Mouse (Mus musculus): ENCODE data around the gene Dynlrb2. TPM values are rescaled to one million over a fixed set of nuclear protein-coding genes. Genes with fewer than 3 reads are reported as not detected.

Dynlrb2 gene
- total RNA-seq (2015; ENCODE audit: low replicate concordance), result not detected in 2 replicates
- total RNA-seq (2017; ENCODE audit: low replicate concordance), result not detected in 2 replicates

DNA sequence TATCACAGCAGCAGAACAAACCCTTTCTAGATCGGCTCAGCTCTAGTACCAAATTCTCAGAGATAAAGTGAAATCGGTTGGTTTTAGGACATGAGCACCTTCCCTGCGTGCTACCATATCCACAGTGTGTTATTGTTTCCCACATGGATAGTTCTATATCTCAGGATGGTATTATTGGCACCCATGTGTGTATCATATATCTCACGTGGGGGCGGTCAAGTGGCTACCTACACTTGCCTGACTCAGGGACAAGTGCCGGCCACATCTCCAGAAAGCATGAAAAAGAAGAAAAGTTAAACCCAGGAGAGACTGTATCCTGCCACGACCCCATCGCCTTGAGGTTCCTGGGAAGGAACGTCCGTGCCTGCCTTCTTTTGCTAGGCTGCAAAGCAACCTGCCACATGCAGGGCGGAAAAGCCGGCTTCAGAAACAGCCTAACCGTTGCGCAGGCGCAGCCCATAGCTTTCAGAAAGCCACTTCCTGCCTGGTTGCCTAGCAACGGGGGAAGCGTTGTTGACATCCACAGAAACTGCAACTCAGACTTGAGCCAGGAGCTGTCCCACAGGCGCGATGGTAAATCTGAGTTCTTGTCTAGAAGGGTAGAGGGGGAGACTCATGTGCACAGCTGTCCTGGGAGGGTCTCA is at the start of gene Dynlrb2:
TSS of gene Dynlrb2 (plus strand) at position 498 of the 644 bp plus-strand sequence.
- ATAC-seq (replicated peaks; ENCODE audit: low FRiP score, poor library complexity, severe bottlenecking), result no peak

DNA sequence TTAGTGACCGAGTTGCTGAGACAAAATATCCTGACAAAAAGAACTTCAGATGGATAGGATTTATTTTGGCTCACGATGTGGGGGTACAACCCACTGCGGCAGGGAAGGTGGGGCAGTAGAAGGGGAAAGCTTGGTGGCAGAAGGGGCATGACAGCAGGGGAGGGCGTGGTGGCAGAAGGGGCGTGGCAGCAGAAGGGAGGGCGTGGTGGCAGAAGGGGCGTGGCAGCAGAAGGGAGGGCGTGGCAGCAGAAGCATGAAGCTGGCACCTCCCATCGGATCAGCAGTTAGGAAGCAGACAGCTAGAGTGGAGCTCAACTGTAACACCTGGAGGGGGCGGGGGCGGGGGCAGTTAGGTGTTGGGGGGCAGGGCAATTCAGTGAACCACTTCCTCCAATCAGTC is 46.2 kb upstream of the Dynlrb2 start:
- no peak for ATAC-seq (replicated peaks; ENCODE audit: low FRiP score, poor library complexity, severe bottlenecking)

DNA sequence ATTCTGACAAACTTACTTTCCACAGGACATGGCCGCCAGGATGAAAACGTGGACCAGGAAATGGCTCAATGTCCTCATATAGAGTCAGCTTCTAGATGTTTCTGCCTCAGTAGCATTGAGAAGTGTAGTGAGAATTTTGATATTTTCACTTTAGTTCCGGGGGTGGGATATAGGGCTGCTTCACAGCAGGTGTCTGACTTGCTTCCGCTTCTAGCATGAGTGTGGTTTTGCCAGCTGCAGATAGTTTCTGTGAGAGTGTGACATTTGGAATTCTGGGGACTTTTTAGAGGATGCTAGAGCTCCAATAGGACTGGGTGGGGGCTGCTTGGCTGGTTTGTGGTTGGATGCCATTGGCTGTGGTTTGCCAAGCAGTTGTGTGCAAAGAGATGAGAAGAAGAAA is 43.3 kb upstream of the Dynlrb2 start:
- ATAC-seq (replicated peaks; ENCODE audit: low FRiP score, poor library complexity, severe bottlenecking), result no peak

DNA sequence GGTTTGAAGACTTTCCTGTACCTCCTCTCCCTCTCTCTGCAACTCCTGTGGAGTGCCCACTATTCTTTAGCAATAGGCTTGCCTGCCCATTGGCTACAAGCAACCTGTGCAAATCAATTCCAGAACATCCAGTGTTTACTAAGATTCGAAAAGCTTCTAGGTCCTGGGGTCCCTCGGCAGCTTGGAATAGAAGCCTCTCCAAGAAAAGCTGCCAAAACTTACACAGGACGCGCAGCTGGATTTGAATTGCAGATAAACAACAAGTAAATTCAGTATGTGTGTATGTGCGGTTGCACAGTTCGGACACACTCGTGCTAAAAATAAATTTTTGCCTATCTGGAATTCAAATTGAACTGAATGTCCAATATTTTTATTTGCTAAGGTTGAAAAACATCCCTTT is 38.2 kb upstream of the Dynlrb2 start:
- ATAC-seq (replicated peaks; ENCODE audit: low FRiP score, poor library complexity, severe bottlenecking), result no peak

DNA sequence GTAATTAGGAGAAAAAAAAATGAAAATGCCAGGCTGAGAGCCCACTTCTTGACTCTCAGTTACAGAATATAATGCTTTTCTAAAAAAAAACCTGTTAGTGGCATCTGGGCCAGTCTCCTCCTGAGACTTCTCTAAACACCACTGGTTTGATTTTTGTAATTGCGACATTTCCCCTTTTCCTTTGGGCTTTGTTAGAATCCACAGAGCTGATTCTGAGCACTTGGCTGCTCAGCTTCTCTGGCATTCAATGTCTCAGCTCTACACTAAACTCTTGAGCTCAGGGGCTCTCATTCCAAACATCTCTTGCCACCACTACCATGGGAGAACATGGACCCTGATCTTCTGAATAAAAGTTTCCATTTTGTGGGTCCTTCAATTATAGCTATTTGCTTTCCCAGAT is 37.7 kb upstream of the Dynlrb2 start:
- ATAC-seq (replicated peaks; ENCODE audit: low FRiP score, poor library complexity, severe bottlenecking), result no peak

DNA sequence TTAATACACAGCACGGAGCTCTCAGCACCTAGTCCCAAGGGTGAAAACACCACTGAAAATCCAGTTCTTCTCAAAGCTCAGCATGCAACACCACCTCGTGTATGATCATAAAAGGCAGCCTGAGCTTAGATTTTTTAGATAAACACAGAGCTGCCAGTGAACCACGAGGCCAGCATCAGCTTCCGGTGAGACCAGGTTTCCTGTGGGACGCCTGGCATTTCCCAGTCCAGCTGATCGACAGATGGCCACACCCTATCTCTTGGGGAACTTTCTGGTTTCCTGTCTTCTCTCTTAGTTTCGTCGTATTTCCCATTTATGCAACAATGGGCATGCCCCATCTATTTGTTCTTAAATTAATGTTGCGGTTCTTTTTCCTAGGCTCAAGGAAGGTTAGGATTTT is 26.8 kb upstream of the Dynlrb2 start:
- ATAC-seq (replicated peaks; ENCODE audit: low FRiP score, poor library complexity, severe bottlenecking), result no peak

DNA sequence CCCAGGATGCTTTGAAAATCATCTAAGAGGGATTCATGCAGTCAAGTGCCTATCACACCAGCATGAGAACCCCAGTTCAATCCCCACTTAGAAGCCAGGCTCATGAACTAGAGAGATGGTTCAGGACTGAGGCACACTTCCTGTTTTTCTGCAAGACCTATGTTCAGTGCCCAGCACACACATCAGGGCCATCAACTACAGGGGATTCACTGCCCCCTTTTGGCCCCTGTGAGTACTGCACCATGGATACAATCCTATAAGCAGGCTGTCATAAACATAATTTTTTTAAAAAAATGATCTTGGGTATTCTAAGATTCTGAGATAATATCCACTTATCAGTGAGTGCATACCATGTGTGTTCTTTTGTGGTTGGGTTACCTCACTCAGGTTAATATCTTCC is 26.1 kb upstream of the Dynlrb2 start:
- ATAC-seq (replicated peaks; ENCODE audit: low FRiP score, poor library complexity, severe bottlenecking), result no peak

DNA sequence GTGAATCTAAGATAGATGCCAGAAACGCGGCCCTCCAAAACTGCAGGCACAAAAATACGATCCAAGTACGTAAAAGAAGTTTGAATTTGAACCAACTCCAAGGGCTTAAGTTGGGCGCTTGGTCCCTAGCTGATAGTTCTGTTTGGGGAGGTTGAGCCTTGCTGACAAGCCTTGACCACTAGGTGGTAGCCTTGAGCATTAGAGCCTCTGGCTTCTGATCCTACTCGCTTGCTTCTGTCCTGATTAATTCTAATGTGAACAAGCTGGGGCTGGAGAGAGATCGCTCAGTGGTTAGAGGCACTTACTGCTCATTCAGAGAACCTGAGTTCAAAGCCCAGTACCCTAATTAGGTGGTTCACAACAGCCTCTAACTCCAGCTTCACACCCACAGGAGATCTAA is 23.9 kb upstream of the Dynlrb2 start:
- ATAC-seq (replicated peaks; ENCODE audit: low FRiP score, poor library complexity, severe bottlenecking), result no peak

DNA sequence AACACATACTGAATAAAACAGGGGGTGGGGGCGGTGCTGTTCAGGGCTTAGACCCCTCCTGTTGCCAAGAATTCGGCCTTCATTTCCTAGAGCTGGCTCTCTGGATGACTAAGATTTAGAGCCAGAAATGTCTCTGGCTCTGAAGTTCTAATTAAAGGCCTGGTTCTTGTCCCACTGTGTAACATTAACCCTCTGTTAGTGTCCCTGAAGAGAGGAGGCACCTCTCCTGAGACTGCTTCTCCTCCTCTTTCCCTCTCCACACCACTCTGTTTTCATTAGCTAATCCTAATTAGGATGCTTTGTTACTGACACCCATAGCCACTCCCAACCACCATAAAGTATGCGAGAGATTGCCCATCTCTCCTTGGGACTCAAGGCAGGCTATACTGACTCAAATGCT is 22.0 kb upstream of the Dynlrb2 start:
- ATAC-seq (replicated peaks; ENCODE audit: low FRiP score, poor library complexity, severe bottlenecking), result no peak

DNA sequence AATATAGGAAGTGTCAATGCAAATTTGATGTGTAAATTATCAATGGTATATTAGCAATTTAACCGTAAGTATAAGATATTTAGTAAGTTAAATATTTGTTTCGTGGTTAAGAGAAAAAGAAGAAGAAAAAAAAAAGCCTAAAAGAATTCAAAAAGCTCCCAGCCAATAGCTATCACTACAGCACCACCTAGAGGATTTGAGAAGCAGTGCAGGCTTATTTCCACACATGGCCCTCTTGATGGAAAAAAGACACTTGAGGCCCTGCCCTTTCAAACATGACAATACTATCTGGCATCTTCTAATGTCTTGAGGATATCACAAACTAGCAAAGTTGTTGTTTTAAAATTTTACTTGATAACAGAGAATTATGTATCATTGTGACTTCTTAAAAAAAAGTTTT is 20.7 kb upstream of the Dynlrb2 start:
- ATAC-seq (replicated peaks; ENCODE audit: low FRiP score, poor library complexity, severe bottlenecking), result no peak

DNA sequence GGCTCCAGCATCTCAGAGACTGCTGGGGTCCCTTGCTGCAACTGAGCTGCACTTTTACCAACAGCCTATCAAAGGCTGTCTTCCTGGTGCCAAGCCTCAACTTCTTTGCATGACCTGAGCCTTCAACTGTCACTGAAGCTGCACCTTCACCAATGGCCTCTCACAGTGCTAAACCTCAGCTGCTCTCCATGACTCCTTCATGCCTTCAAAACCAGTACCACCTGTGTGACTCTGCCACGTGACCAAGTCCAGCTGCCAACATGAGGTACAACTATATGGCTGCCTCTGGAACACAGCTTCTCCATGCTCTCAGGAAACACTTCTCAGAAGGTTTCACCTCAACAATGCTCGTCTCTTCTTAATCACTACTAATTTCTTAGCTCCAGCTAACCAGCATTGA is 16.2 kb upstream of the Dynlrb2 start:
- no peak for ATAC-seq (replicated peaks; ENCODE audit: low FRiP score, poor library complexity, severe bottlenecking)

DNA sequence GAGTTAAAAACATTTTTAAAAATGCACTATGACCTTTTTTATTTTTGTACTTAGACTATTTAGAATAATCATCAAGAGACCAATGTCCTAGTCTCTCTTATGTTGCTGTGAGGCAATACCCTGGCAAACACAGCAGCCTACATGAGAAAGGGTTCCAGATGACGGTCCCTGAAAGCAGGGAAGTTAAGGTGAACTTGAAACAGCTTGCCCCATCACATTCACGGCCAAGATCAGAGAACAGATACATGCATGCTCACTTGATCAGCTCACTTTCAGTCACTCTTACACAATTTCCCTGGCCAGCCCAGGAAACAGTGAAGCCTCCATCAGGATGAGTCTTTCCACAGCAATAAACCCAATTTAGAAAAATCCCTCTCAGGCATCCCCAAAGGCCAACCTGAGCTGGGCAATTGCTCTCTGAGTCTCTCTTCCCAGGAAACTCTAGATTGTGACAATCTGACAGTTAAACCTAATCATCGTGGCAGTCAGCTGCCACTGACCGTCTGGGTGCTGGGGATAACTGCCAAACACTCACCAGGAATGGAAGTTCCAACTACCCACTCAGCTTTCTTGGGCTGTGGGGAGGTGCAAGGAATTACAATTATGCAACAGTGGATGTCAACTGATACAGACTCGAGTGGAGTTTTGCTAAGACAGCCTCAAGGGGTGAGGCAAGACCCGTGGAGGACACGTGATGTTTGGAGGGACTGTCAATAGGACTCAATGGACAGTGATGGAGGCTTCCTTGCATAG is 4.5 kb upstream of the Dynlrb2 start:
- ATAC-seq (replicated peaks; ENCODE audit: low FRiP score, poor library complexity, severe bottlenecking), result no peak

DNA sequence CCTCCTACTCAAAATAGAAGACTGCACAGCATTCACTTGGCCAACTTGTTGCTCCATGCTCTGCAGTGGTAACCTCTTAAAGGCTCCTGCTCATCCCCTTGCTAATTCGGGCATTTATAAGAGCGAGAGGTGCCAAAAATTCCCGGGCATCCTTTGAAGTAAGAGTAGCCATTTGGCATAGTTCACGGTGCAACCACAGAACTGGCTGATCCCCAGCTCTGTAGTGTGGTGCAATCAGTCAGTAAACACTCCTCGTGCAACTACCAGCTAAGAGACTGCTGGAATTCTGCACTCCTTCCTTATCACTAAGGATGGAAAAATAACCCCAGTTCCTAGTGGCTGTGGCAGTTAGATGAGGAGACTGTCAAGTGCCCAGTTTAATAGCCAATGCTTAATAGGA is 3.9 kb downstream of the Dynlrb2 start:
- ATAC-seq (replicated peaks; ENCODE audit: low FRiP score, poor library complexity, severe bottlenecking), result no peak

DNA sequence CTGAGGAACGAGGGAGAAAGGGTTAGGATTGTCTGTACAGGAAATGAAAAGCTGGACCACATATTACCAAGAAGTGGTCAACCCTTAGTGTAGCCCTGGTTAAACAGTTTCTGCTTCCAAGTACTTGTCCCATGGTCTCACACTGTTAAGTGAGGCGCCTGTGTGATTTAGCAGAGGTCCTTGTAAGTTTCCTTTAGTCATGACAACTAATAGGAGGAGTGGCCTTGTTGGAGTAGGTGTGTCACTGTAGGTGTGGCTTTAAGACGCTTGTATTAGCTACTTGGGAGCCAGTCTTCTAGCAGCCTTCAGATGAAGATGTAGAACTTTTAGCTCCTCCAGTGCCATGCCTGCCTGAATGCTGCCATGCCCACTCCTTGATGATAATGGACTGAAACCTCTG is 4.5 kb downstream of the Dynlrb2 start:
- ATAC-seq (replicated peaks; ENCODE audit: low FRiP score, poor library complexity, severe bottlenecking), result no peak

DNA sequence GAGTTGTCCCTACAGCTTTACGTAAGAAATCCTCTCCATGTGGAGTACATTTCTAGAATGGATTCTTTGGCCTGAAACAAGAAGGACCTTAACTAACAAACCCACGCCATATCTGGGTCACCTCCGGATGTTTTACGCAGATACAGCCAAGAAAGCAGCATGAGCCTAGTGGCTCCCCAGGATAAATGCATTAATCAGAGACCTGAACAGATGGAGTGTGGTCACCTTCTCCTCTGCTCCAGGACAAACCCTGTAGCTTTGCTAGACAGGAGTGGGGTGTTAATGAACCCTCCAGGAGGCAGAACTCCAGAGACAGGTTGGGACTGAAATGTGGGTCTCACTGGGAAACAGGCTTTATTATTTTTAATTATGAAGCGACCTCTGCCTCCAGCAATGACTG is 14.9 kb downstream of the Dynlrb2 start:
- no peak for ATAC-seq (replicated peaks; ENCODE audit: low FRiP score, poor library complexity, severe bottlenecking)

DNA sequence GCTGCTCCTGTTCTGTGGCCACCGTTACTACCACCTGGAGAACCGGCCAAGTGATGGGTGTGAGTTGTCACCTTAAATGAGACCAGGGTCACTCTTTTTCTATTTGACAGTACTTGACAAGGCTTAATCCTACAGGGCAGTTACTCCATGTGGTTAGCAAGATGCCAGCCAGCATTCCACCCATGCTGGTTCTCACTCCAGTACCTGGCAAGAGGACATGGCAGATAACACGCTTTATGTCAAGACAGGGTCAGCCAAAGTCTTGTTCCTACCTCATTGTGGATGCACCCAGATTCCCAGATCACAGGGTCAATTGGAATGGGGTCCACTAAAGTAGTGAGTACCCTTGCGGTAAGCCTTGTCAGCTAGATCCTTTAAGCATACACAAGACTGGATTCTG is 16.4 kb downstream of the Dynlrb2 start:
- ATAC-seq (replicated peaks; ENCODE audit: low FRiP score, poor library complexity, severe bottlenecking), result no peak

DNA sequence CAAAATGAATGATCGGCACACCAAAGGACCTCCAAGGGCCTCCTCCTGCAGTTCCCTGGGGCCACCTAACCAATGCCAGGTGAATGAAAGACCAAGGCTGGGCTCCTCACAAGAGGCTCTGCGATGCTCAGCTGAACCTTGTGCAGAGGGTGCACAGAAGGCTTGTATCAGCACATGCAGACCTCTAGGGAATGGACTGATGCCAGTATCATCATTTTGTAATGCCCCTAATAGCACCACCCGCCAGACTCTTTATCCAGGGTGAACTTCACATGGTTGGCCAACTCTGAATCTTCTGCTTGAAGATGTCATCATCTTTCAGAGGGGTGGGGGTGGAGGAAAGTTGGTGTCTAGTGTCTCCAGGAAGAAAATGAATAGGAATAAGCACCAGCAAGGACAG is 16.9 kb downstream of the Dynlrb2 start:
- no peak for ATAC-seq (replicated peaks; ENCODE audit: low FRiP score, poor library complexity, severe bottlenecking)

DNA sequence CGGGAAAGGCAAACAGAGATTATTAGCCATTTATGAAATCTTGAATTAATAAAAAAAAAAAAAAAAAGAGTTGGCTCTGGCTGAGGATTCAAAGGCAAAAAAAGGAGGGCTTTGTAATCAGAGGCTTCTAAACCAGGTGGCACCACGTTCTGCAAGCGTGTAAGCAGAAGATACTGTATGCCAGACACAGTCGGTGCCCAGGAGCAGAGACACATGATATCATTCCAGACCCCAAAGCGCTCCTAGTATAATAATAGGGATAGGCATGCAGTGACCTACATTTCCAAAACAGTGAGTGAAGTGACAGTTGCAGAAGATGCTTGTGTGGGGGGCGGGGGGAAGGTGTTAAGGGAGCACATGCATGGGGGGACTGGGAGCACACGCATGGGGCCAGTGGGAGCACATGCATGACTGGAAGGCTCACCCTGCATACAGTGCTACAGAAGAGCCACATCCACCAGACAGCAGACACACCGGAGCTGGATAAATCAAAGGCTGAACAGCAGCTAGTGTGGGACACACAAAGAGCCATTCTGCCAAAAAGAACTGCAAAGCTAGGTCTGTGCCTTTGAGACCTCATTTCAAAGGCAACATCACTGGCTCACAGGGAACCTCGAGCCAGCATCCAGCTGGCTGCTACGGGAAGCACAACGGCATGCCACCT is 17.5 kb downstream of the Dynlrb2 start:
- ATAC-seq (replicated peaks; ENCODE audit: low FRiP score, poor library complexity, severe bottlenecking), result no peak

DNA sequence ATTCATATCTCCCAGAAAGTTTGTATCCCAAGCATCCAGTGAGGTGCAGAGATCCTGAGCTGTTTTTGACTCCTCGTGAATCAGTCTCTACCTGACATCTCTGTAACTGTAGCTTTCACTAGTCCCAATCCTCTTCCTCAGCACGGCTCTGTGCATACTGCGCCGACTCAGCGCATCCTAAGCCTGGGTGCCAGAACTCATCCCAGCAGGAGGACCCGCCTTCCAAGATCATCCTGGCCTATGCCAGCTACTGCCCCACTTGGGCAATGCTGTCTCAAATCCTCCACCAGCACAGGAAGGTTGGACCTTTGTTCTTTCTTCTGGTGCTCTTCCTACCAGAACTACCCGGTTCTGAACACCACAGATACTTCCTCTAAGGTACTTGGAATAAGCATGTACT is 20.1 kb downstream of the Dynlrb2 start:
- ATAC-seq (replicated peaks; ENCODE audit: low FRiP score, poor library complexity, severe bottlenecking), result no peak

DNA sequence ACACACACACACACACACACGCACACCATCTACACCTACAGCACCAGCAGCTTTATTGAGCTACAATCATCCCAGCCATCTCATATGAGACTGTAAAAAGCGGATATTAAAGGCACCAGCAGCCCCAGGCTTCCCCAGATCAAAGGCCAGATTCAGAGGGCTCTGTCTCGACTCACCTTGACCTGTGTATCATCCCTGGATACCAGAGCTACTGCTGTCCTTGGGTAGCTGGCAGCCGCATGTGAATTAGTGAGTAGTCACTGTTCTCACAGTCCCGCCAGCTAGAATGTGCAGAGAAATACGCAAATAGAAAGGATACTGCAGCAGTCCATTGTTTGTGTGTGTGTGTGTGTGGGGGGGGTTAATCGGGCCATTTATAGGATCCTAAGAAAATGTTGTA is 24.0 kb downstream of the Dynlrb2 start:
- ATAC-seq (replicated peaks; ENCODE audit: low FRiP score, poor library complexity, severe bottlenecking), result no peak

DNA sequence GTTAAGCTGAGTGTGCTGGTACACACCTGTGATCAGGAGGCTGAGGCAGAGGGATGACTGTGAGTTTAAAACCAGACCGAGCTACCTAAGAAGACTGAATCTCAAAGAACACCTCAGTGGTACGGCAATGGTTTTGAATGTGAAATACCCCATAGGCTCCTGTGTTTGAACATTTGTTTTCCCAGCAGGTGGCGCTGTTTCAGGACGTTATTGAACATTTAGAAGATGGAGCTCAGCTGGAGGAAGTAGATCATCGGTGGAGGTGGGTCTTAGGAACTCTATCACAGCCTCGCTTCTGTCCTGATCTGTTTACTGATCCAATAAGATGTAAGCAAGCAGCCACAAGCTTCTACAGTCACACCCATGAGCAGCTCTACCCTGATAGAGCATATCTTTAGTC is 28.3 kb downstream of the Dynlrb2 start:
- no peak for ATAC-seq (replicated peaks; ENCODE audit: low FRiP score, poor library complexity, severe bottlenecking)

All from erythroblast, adult 5-6 weeks (primary cell).